Mouse (Mus musculus): ENCODE results near the gene Adgrb3.

DNA sequence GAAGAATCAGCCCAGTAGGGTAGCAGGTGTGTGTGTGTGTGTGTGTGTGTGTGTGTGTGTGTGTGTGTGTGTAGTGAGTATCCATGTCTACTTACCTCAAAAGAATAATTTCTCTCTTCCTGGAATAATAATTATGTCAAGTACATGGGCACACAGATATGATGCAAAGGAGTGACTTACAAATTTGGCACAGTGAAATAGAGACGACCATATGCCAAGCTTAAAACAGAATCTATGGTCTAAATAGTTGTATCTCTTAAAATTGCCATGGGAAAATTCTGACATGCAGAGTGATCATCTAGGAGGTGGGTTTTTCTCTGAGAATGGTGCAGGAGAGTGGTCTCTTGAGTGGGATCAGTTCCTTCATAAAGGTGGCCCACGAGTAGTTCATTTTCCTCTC lies 504.1 kb downstream of the Adgrb3 start:
- TF ChIP-seq POLR2A (IDR thresholded peaks at IDR 0.05; ENCODE audit: borderline replicate concordance, extremely low read depth, low read depth, low read length) (no peak), CTCF (IDR thresholded peaks at IDR 0.05; ENCODE audit: insufficient read depth, low read length) (no peak)

All from lung, adult 2 months (tissue).